9 mouse cellular contexts compared by ENCODE assay signal in genomic region chr5:118353689-118354088, GRCm38 (mm10).
DNase-seq lines count a peak whose midpoint lies in the region; ATAC-seq and TF ChIP-seq lines count a peak whose summit lies in the region.
"Had no signal": no experiment of that assay in that cellular context is flagged by ENCODE, and none has a peak within 500 bp of the region (broad histone marks: within the 10 kb centered on the region; RNA-seq: fewer than 3 reads in every experiment).

No protein-coding gene starts in this region.

- peaks cover 13% of the 10 kb centered on the region; the same call in 1 of the 2 replicates for H3K4me1 ChIP-seq in intestine, embryonic 15.5 days (replicated peaks)
- H3K4me1 ChIP-seq in intestine, postnatal 0 days (replicated peaks; ENCODE audit: control insufficient read depth, insufficient read depth, low read length): no peaks in the 10 kb centered on the region
- H3K4me1 ChIP-seq in E14TG2a.4 (replicated peaks; ENCODE audit: low read depth, low read length): peaks cover 56% of the 10 kb centered on the region
- H3K4me1 ChIP-seq in limb, embryonic 10.5 days: peaks cover 32% of the 10 kb centered on the region

- no peak for TF ChIP-seq CTCF in intestine, postnatal 0 days (IDR thresholded peaks at IDR 0.05; ENCODE audit: low read depth)
- TF ChIP-seq CTCF in E14TG2a.4 (conservative IDR thresholded peaks at IDR 0.05; ENCODE audit: low read length): no peak

- H3K4me2 ChIP-seq in intestine, embryonic 15.5 days (replicated peaks): peak overlapping the region; percentile 1; the same call in 1 of the 2 replicates
- no peak overlapping the region for H3K4me2 ChIP-seq in intestine, postnatal 0 days (replicated peaks; ENCODE audit: low read depth)

- H3K4me3 ChIP-seq in intestine, embryonic 15.5 days (replicated peaks): no peak overlapping the region
- no peak overlapping the region for H3K4me3 ChIP-seq in intestine, postnatal 0 days (ENCODE audit: low read depth, low read length)
- H3K4me3 ChIP-seq in E14TG2a.4 (replicated peaks; ENCODE audit: low read length): peak overlapping the region; percentile 60
- no peak overlapping the region for H3K4me3 ChIP-seq in limb, embryonic 10.5 days
- H3K4me3 ChIP-seq: erythroblast, embryonic 14.5 days had no signal

- no peak overlapping the region for H3K27ac ChIP-seq in intestine, embryonic 15.5 days
- H3K27ac ChIP-seq in intestine, postnatal 0 days (ENCODE audit: low read depth, low read length): no peak overlapping the region
- 0 out of 2 replicates have a peak overlapping the region, but pooled peaks have one; percentile 50 for H3K27ac ChIP-seq in limb, embryonic 10.5 days

- no peaks in the 10 kb centered on the region for H3K9me3 ChIP-seq in intestine, embryonic 15.5 days
- no peaks in the 10 kb centered on the region for H3K9me3 ChIP-seq in intestine, postnatal 0 days (ENCODE audit: control insufficient read depth)
- H3K9me3 ChIP-seq in E14TG2a.4 (ENCODE audit: low read length): peaks cover 39% of the 10 kb centered on the region
- no peaks in the 10 kb centered on the region for H3K9me3 ChIP-seq in limb, embryonic 10.5 days (replicated peaks)

- peak; percentile 87 for DNase-seq in R1 (ENCODE audit: low read depth, low spot score)
- no peak for DNase-seq in limb, embryonic 10.5 days (ENCODE audit: low spot score)
- no peak for DNase-seq in Muller cell, postnatal 12 days (ENCODE audit: inconsistent ontology term)
- DNase-seq in urinary bladder, adult 2 months (ENCODE audit: low spot score): no peak

- H3K27me3 ChIP-seq in intestine, embryonic 15.5 days (replicated peaks): no peaks in the 10 kb centered on the region
- no peaks in the 10 kb centered on the region for H3K27me3 ChIP-seq in intestine, postnatal 0 days (replicated peaks; ENCODE audit: control insufficient read depth, insufficient read depth, low read length)
- H3K27me3 ChIP-seq in E14TG2a.4 (ENCODE audit: insufficient read depth, low read length): 0 out of 2 replicates have a peak, but pooled peaks cover 2% of the 10 kb centered on the region
- no peaks in the 10 kb centered on the region for H3K27me3 ChIP-seq in limb, embryonic 10.5 days (ENCODE audit: low read depth, poor library complexity, severe bottlenecking)

- no peak for ATAC-seq in intestine, embryonic 15.5 days
- no peak for ATAC-seq in intestine, postnatal 0 days
- ATAC-seq in erythroblast, adult 5-6 weeks (replicated peaks; ENCODE audit: low FRiP score, poor library complexity, severe bottlenecking): no peak

- 31% methylated on average over 9 of the region's 9 CpGs for WGBS in intestine, embryonic 15.5 days
- WGBS in intestine, postnatal 0 days: 39% methylated on average over 9 of the region's 9 CpGs
- WGBS in limb, embryonic 10.5 days: 35% methylated on average over 9 of the region's 9 CpGs

- no peaks in the 10 kb centered on the region for H3K36me3 ChIP-seq in intestine, embryonic 15.5 days
- no peaks in the 10 kb centered on the region for H3K36me3 ChIP-seq in intestine, postnatal 0 days (ENCODE audit: control insufficient read depth, insufficient read depth)
- H3K36me3 ChIP-seq in E14TG2a.4 (ENCODE audit: insufficient read depth, low read length): peaks cover 3% of the 10 kb centered on the region; the same call in 1 of the 2 replicates
- no peaks in the 10 kb centered on the region for H3K36me3 ChIP-seq in limb, embryonic 10.5 days

- no peak overlapping the region for H3K9ac ChIP-seq in intestine, embryonic 15.5 days
- H3K9ac ChIP-seq in intestine, postnatal 0 days (ENCODE audit: low read depth, low read length): no peak overlapping the region
